Mouse (Mus musculus) MEL (cell line): ENCODE results near the gene Aatf. TPM values are rescaled to one million over a fixed set of nuclear protein-coding genes. Genes with fewer than 3 reads are reported as not detected.

Source experiments
- DNase-seq: peaks from one replicate; pipeline ENCODE4 v3.0.0; 2011; ENCODE audit warnings: low read depth, low spot score
- H3K27ac ChIP-seq: 2 replicates; pipeline ENCODE4 v1.5.1; 2012; ENCODE audit warnings: low read depth, mild to moderate bottlenecking, control low read depth, low read length, moderate library complexity; ENCODE audit not compliant: control insufficient read depth
- H3K27me3 ChIP-seq, 2 experiments: fragments of 150-350 bp in 1 of 2; sonication (generic) in 1 of 2; 2 replicates each; pipeline ENCODE4 v1.6.1; 2012; ENCODE audit warnings: low read length in 2 of 2, mild to moderate bottlenecking in 2 of 2, improper control_type of control experiment in 1 of 2, moderate library complexity in 1 of 2; ENCODE audit not compliant: insufficient read depth in 2 of 2, control insufficient read depth in 1 of 2
- H3K36me3 ChIP-seq, 2 experiments: 2 replicates each; pipeline ENCODE4 v1.6.1; 2012 to 2014; ENCODE audit warnings: low read length in 2 of 2, improper control_type of control experiment in 1 of 2, inconsistent platforms in 1 of 2, mild to moderate bottlenecking in 1 of 2; ENCODE audit not compliant: insufficient read depth in 2 of 2, control insufficient read depth in 1 of 2
- H3K4me1 ChIP-seq, 2 experiments: fragments of 150-350 bp in 1 of 2; sonication (generic) in 1 of 2; 2 replicates each; pipeline ENCODE4 v1.6.1; 2012; ENCODE audit warnings: low read length in 2 of 2, improper control_type of control experiment in 1 of 2, mild to moderate bottlenecking in 1 of 2; ENCODE audit not compliant: insufficient read depth in 2 of 2, control insufficient read depth in 1 of 2
- H3K4me3 ChIP-seq, 2 experiments: fragments of 150-350 bp in 1 of 2; sonication (generic) in 1 of 2; 2 replicates each; pipeline ENCODE4 v1.5.1; 2012; ENCODE audit warnings: low read depth in 2 of 2, low read length in 2 of 2, mild to moderate bottlenecking in 2 of 2, moderate library complexity in 2 of 2, control low read depth in 1 of 2, improper control_type of control experiment in 1 of 2; ENCODE audit not compliant: control insufficient read depth in 1 of 2, insufficient read depth in 1 of 2
- H3K79me2 ChIP-seq: 2 replicates; pipeline ENCODE4 v1.6.1; 2012; ENCODE audit warnings: mild to moderate bottlenecking, low read length, moderate library complexity; ENCODE audit not compliant: control insufficient read depth, poor library complexity, insufficient read depth
- H3K9ac ChIP-seq: 2 replicates; pipeline ENCODE4 v1.6.1; 2012; ENCODE audit warnings: low read depth, mild to moderate bottlenecking, control low read depth, low read length, moderate library complexity; ENCODE audit not compliant: control insufficient read depth, poor library complexity, severe bottlenecking
- H3K9me3 ChIP-seq: fragments of 150-350 bp; sonication (generic); replicated peaks from 2 replicates; pipeline ENCODE4 v1.6.1; 2012; ENCODE audit warnings: mild to moderate bottlenecking, low read length, improper control_type of control experiment, moderate library complexity; ENCODE audit not compliant: insufficient read depth
- ELF1 ChIP-seq: IDR thresholded peaks from 2 replicates; pipeline ENCODE4 v1.6.1; 2014; ENCODE audit warnings: low read depth, mild to moderate bottlenecking, inconsistent platforms, low read length, improper control_type of control experiment, moderate library complexity
- EP300 ChIP-seq, 2 experiments: IDR thresholded peaks; 2 replicates each; pipeline ENCODE4 v1.6.1; 2011; ENCODE audit warnings: improper control_type of control experiment in 2 of 2, low read length in 2 of 2, low read depth in 1 of 2, mild to moderate bottlenecking in 1 of 2
- GABPA ChIP-seq: IDR thresholded peaks from 2 replicates; pipeline ENCODE4 v1.6.1; 2012; ENCODE audit warnings: low read depth, mild to moderate bottlenecking, inconsistent platforms, low read length, improper control_type of control experiment, moderate library complexity
- HCFC1 ChIP-seq: IDR thresholded peaks from 2 replicates; pipeline ENCODE4 v1.6.1; 2012; ENCODE audit warnings: low read depth, mild to moderate bottlenecking, inconsistent platforms, low read length, improper control_type of control experiment, moderate library complexity
- KAT2A ChIP-seq: conservative IDR thresholded peaks from 2 replicates; pipeline ENCODE4 v1.6.1; 2012; ENCODE audit warnings: low read depth, low read length, improper control_type of control experiment, inconsistent platforms
- MAFK ChIP-seq: IDR thresholded peaks from 2 replicates; pipeline ENCODE4 v1.6.1; 2011; ENCODE audit warnings: low read depth, mild to moderate bottlenecking, low read length, improper control_type of control experiment, borderline replicate concordance
- MAX ChIP-seq: IDR thresholded peaks from 2 replicates; pipeline ENCODE4 v1.6.1; 2011; ENCODE audit warnings: low read length, improper control_type of control experiment
- MYB ChIP-seq: IDR thresholded peaks from 2 replicates; pipeline ENCODE4 v1.6.1; 2011; ENCODE audit warnings: mild to moderate bottlenecking, low read depth, low read length, improper control_type of control experiment
- MYC ChIP-seq: IDR thresholded peaks from 2 replicates; pipeline ENCODE4 v1.6.1; 2011; ENCODE audit warnings: low read depth, mild to moderate bottlenecking, low read length, improper control_type of control experiment, moderate library complexity
- NELFE ChIP-seq: IDR thresholded peaks from 2 replicates; pipeline ENCODE4 v1.6.1; 2011; ENCODE audit warnings: low read depth, low read length, improper control_type of control experiment
- POLR2AphosphoS5 ChIP-seq: IDR thresholded peaks from 2 replicates; pipeline ENCODE4 v1.6.1; 2012; ENCODE audit warnings: low read depth, borderline replicate concordance, mild to moderate bottlenecking, inconsistent platforms, low read length, moderate library complexity, mixed read lengths
- RCOR1 ChIP-seq: IDR thresholded peaks from 2 replicates; pipeline ENCODE4 v1.6.1; 2012; ENCODE audit warnings: low read depth, mild to moderate bottlenecking, inconsistent platforms, low read length, improper control_type of control experiment
- SMC3 ChIP-seq: IDR thresholded peaks from 2 replicates; pipeline ENCODE4 v1.6.1; 2011; ENCODE audit warnings: low read depth, low read length, improper control_type of control experiment
- TBP ChIP-seq: IDR thresholded peaks from 2 replicates; pipeline ENCODE4 v1.8.0; 2011; ENCODE audit warnings: low read depth, low read length, improper control_type of control experiment
- ZC3H11A ChIP-seq: IDR thresholded peaks from 2 replicates; pipeline ENCODE4 v1.6.1; 2012; ENCODE audit warnings: low read depth, mild to moderate bottlenecking, inconsistent platforms, low read length, improper control_type of control experiment
- polyA plus RNA-seq, 2 experiments: library from polyadenylated mRNA; stranded (reverse) in 1 of 2; unstranded in 1 of 2; fragments of >175 nt in 1 of 2; fragments of >200 nt in 1 of 2; gene quantifications; 2 replicates each; pipeline versions ENCODE4 v1.2.1 to v1.2.4; 2012; ENCODE audit warnings: low replicate concordance in 2 of 2, low read depth in 1 of 2; ENCODE audit not compliant: insufficient read length in 2 of 2, insufficient read depth in 1 of 2, missing spikeins in 1 of 2
- total RNA-seq: library from RNA; depleted of rRNA; stranded (reverse); fragments of 300-350 nt; gene quantifications from 2 replicates; pipeline ENCODE4 v1.2.3, GENCODE M21; 2012

Aatf gene
- total and polyA plus RNA-seq, 3 experiments, result 187 to 243 TPM; not detected in 1

GRCm38 (mm10) chr11:84496901-84497300 is 16.4 kb downstream of the Aatf start:
- no peaks in the 10 kb centered on the region for H3K9me3 ChIP-seq
- no peaks in the 10 kb centered on the region for H3K27me3 ChIP-seq
- H3K9ac ChIP-seq, result no peak overlapping the region
- DNase-seq, result no peak
- H3K36me3 ChIP-seq, result peaks cover 0 to 55% of the 10 kb centered on the region in 2 experiments; a peak in 2 of 4 replicates
- H3K79me2 ChIP-seq, result peaks cover 14% of the 10 kb centered on the region; the same call in 1 of the 2 replicates
- TF ChIP-seq KAT2A, result no peak
- TF ChIP-seq, all 39 proteins: peak for 0
- Histone ChIP-seq H3K4me1 (no peaks in the 10 kb centered on the region), H3K27ac (no peak overlapping the region), H3K4me3 (no peak overlapping the region)

- no peaks in the 10 kb centered on the region for H3K4me1 ChIP-seq
- peaks cover 0 to 53% of the 10 kb centered on the region in 2 experiments; a peak in 2 of 4 replicates for H3K36me3 ChIP-seq
- H3K4me3 ChIP-seq, result no peak overlapping the region
- no peak for TF ChIP-seq GABPA
- no peak for TF ChIP-seq ZC3H11A
- no peak for TF ChIP-seq ELF1
- no peak for TF ChIP-seq TBP
- no peak for TF ChIP-seq HCFC1
- no peak for TF ChIP-seq MYC
- TF ChIP-seq EP300 (IDR thresholded peaks at IDR 0.05; ENCODE audit: low read depth in 1 of 2, low read length in 2 of 2), result no peak
- TF ChIP-seq NELFE, result no peak
- no peak for TF ChIP-seq RCOR1
- TF ChIP-seq MAX, result no peak
- no peak for TF ChIP-seq SMC3
- TF ChIP-seq MAFK, result no peak
- no peak for TF ChIP-seq POLR2AphosphoS5
- no peak for TF ChIP-seq MYB
- H3K27ac ChIP-seq, result no peak overlapping the region
- no peak overlapping the region for H3K9ac ChIP-seq
- no peaks in the 10 kb centered on the region for H3K9me3 ChIP-seq
- no peak for DNase-seq
- no peaks in the 10 kb centered on the region for H3K27me3 ChIP-seq
- H3K79me2 ChIP-seq, result peaks cover 16% of the 10 kb centered on the region; the same call in 1 of the 2 replicates
Measured at GRCm38 (mm10) chr11:84495774-84496173, 17.5 kb downstream of the Aatf start.

- no peak for TF ChIP-seq ELF1
- Histone ChIP-seq H3K27me3 (no peaks in the 10 kb centered on the region), H3K27ac (no peak overlapping the region), H3K9me3 (no peaks in the 10 kb centered on the region), H3K4me1 (peaks cover 12 to 20% of the 10 kb centered on the region in 2 experiments), H3K79me2 (peaks cover 29% of the 10 kb centered on the region), H3K4me3 (no peak overlapping the region), H3K36me3 (peaks cover 8 to 33% of the 10 kb centered on the region in 2 experiments), H3K9ac (no peak overlapping the region)
- DNase-seq, result no peak
Measured at GRCm38 (mm10) chr11:84481661-84482060, 31.7 kb downstream of the Aatf start.
